Mouse (Mus musculus): ENCODE measurements around the gene Folr1. TPM values are rescaled to one million over a fixed set of nuclear protein-coding genes. Genes with fewer than 3 reads are reported as not detected.

The Folr1 gene
- polyA plus RNA-seq, 2 experiments, result 1.0 to 1.1 TPM

DNA sequence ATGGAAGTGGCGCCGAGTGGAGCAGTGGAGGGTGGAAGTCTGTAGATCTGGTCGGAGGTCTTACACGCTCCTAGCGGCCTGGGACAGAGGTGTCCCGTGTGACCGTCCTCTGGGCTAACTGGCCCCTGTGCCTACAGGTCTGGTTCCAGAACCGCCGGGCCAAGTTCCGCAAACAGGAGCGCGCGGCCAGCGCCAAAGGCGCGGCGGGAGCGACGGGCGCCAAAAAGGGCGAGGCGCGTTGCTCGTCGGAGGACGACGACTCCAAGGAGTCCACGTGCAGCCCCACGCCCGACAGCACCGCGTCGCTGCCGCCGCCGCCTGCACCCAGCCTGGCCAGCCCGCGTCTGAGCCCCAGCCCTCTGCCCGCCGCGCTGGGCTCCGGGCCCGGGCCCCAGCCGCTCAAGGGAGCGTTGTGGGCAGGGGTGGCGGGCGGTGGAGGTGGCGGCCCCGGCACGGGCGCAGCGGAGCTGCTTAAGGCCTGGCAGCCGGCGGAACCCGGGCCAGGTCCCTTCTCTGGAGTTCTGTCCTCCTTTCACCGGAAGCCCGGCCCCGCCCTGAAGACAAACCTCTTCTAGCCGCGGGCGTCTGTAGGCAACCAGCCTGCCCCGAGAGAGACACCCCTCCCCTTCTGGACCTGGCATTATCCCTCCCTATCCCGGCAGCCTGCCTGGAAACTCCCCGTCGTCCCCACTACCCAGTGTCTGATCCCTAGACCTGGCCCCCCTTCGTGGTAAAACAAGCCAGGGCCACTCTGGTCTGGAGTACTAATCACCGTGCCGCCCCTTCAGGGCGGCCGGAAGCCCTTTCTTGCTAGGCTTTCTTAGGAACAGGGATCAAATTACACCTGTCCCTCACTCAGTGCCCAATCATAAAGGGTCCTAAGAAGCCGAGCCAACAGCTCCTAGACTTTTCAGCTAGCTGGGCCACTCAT lies 48.8 kb downstream of the Folr1 start:
- ATAC-seq (ENCODE audit: low FRiP score, low read depth) (peak; percentile 56), DNase-seq (ENCODE audit: low spot score) (peak; percentile 59)
- Histone ChIP-seq H3K4me1 (ENCODE audit: control insufficient read depth, insufficient read depth, low read length) (peaks cover 21% of the 10 kb centered on the region), H3K9ac (ENCODE audit: low read depth, low read length, severe bottlenecking) (peak overlapping the region; percentile 61), H3K4me2 (replicated peaks; ENCODE audit: low read depth, low read length, severe bottlenecking) (peak overlapping the region; percentile 90), H3K9me3 (ENCODE audit: control insufficient read depth, low read length) (no peaks in the 10 kb centered on the region), H3K36me3 (ENCODE audit: control insufficient read depth, insufficient read depth, low read length) (peaks cover 36% of the 10 kb centered on the region), H3K4me3 (replicated peaks; ENCODE audit: low read length) (peak overlapping the region; percentile 43), H3K27me3 (ENCODE audit: control insufficient read depth, insufficient read depth, low read length) (peaks cover 61% of the 10 kb centered on the region), H3K27ac (replicated peaks; ENCODE audit: low read depth, low read length) (no peak overlapping the region)
- no peak for TF ChIP-seq POLR2A (IDR thresholded peaks at IDR 0.05; ENCODE audit: borderline replicate concordance, extremely low read depth, insufficient read depth, insufficient read length)
- 0% methylated on average over 33 of the region's 71 CpGs for WGBS

DNA sequence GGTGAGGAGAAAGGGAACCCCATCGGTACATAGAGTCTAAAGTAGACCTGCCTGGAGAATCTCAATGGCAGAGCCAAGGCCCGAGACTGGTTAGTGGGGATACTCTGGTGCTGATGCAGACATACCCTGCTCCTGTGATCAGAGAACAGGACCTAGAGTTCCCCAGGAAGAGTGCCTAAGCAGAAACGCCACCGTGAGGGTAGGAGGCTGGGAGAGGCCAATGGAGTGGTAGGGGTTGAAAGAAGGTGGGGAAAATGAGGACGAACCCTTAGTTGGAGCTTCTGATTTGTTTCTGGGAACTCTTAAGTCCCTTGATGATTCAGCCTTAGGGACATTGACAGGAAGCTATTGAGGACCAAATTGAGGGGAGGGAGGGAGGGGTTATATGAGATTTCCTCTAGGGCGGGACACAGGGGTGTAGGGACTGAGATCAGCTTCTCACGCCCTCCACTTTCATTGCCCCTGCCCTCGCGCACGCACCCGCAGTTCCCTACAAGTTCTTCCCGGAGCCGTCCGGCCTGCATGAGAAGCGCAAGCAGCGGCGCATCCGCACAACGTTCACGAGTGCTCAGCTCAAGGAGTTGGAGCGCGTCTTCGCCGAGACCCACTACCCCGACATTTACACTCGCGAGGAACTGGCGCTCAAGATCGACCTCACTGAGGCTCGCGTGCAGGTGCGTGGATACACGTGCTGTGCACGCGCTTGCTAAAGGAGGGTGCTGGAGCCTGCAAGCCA lies 50.1 kb downstream of the Folr1 start:
- Histone ChIP-seq H3K27ac (replicated peaks; ENCODE audit: low read depth, low read length) (no peak overlapping the region), H3K4me2 (replicated peaks; ENCODE audit: low read depth, low read length, severe bottlenecking) (peak overlapping the region; percentile 39), H3K27me3 (ENCODE audit: control insufficient read depth, insufficient read depth, low read length) (peaks cover 70% of the 10 kb centered on the region), H3K36me3 (ENCODE audit: control insufficient read depth, insufficient read depth, low read length) (peaks cover 23% of the 10 kb centered on the region), H3K4me1 (ENCODE audit: control insufficient read depth, insufficient read depth, low read length) (peaks cover 21% of the 10 kb centered on the region), H3K9ac (ENCODE audit: low read depth, low read length, severe bottlenecking) (no peak overlapping the region; the same call in 1 of the 2 replicates), H3K9me3 (ENCODE audit: control insufficient read depth, low read length) (no peaks in the 10 kb centered on the region), H3K4me3 (replicated peaks; ENCODE audit: low read length) (peak overlapping the region; percentile 43)
- no peak for TF ChIP-seq POLR2A (IDR thresholded peaks at IDR 0.05; ENCODE audit: borderline replicate concordance, extremely low read depth, insufficient read depth, insufficient read length)
- 2% methylated on average over 34 of the region's 35 CpGs for WGBS
- ATAC-seq (ENCODE audit: low FRiP score, low read depth) (no peak), DNase-seq (ENCODE audit: low spot score) (no peak)

DNA sequence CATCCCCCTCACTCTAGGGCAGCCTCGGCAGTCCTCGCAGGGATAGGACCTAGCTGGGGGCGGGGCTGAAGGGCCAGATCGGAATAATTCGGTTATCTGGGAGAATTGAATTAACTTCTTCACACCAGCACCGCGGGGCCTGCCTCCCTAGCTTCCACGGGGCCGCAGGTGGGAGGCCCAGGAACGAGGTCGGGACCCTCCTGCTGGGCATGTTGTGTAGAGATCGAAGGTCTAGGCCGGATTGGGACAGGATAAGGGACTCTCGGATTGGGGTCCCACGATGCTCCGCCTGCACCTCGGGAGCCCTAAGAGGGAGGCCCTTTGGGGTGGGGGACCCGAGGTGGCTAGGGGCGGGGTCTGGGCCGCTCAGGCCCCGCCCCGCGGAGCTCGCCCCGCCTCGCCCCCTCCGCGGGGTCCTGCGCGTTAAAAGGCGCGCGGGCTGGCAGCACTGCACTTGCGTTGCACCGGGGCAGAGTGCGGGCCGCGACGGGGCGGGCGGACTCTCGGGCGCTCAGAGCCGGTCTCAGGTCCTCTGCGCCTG lies 52.7 kb downstream of the Folr1 start, which contains the start of gene Phox2a:
Gene Phox2a (plus strand): TSS at position 453 of the 541 bp plus-strand sequence.
- Histone ChIP-seq H3K27ac (replicated peaks; ENCODE audit: low read depth, low read length) (no peak within 1 kb of the TSS), H3K4me2 (replicated peaks; ENCODE audit: low read depth, low read length, severe bottlenecking) (peak within 1 kb of the TSS; percentile 38), H3K9me3 (ENCODE audit: control insufficient read depth, low read length) (no peaks in the 10 kb centered on the region), H3K36me3 (ENCODE audit: control insufficient read depth, insufficient read depth, low read length) (no peaks in the 10 kb centered on the region), H3K27me3 (ENCODE audit: control insufficient read depth, insufficient read depth, low read length) (peaks cover 69% of the 10 kb centered on the region), H3K9ac (ENCODE audit: low read depth, low read length, severe bottlenecking) (peak within 1 kb of the TSS; percentile 36; the same call in 1 of the 2 replicates), H3K4me3 (replicated peaks; ENCODE audit: low read length) (peak within 1 kb of the TSS; percentile 31), H3K4me1 (ENCODE audit: control insufficient read depth, insufficient read depth, low read length) (peaks cover 21% of the 10 kb centered on the region)
- no peak for TF ChIP-seq POLR2A (IDR thresholded peaks at IDR 0.05; ENCODE audit: borderline replicate concordance, extremely low read depth, insufficient read depth, insufficient read length)
- WGBS, result 2% methylated on average over 33 of the region's 45 CpGs
- DNase-seq (ENCODE audit: low spot score) (no peak), ATAC-seq (ENCODE audit: low FRiP score, low read depth) (no peak)

Small RNA genes lying within 50 kb of the gene (microRNA-seq; reads per million reads assigned to microRNA genes)
- gene Gm22655, result not detected

Other genes starting within 250 kb of the Folr1 start
- 21.4 and 27.6 TPM in 2 replicates for gene Clpb, start 207.2 kb downstream of the Folr1 start, polyA plus RNA-seq (2012; rRNA removed)
- 41.7 and 51.9 TPM in 2 replicates for gene Clpb, start 207.2 kb downstream of the Folr1 start, polyA plus RNA-seq (2014; fragmentation: Nextera tagmentation; extraction: Ambion mirVana)
- 0.13 and 0.41 TPM in 2 replicates for gene Phox2a, start 52.5 kb downstream of the Folr1 start, polyA plus RNA-seq (2012; rRNA removed)
- 0.26 TPM in 1 of 2 replicates, not detected in the other for gene Phox2a, start 52.5 kb downstream of the Folr1 start, polyA plus RNA-seq (2014; fragmentation: Nextera tagmentation; extraction: Ambion mirVana)
- 111 and 152 TPM in 2 replicates for gene Inppl1, start 32.6 kb downstream of the Folr1 start, polyA plus RNA-seq (2012; rRNA removed)
- 30.5 and 44.5 TPM in 2 replicates for gene Inppl1, start 32.6 kb downstream of the Folr1 start, polyA plus RNA-seq (2014; fragmentation: Nextera tagmentation; extraction: Ambion mirVana)
- gene Folr2, start 13.6 kb downstream of the Folr1 start, polyA plus RNA-seq (2012; rRNA removed), result 3.4 and 4.8 TPM in 2 replicates
- 2.8 and 3.1 TPM in 2 replicates for gene Folr2, start 13.6 kb downstream of the Folr1 start, polyA plus RNA-seq (2014; fragmentation: Nextera tagmentation; extraction: Ambion mirVana)
- gene Anapc15, start 7.1 kb downstream of the Folr1 start, polyA plus RNA-seq (2012; rRNA removed), result 67.2 and 68.9 TPM in 2 replicates
- 44.7 and 60.5 TPM in 2 replicates for gene Anapc15, start 7.1 kb downstream of the Folr1 start, polyA plus RNA-seq (2014; fragmentation: Nextera tagmentation; extraction: Ambion mirVana)
- gene Lamtor1, start 35.1 kb upstream of the Folr1 start, polyA plus RNA-seq (2012; rRNA removed), result 176 and 203 TPM in 2 replicates
- gene Lamtor1, start 35.1 kb upstream of the Folr1 start, polyA plus RNA-seq (2014; fragmentation: Nextera tagmentation; extraction: Ambion mirVana), result 154 and 166 TPM in 2 replicates
- gene Tomt, start 35.6 kb upstream of the Folr1 start, polyA plus RNA-seq (2012; rRNA removed), result 0.18 and 0.23 TPM in 2 replicates
- gene Tomt, start 35.6 kb upstream of the Folr1 start, polyA plus RNA-seq (2014; fragmentation: Nextera tagmentation; extraction: Ambion mirVana), result 0.29 and 0.41 TPM in 2 replicates
- 11.4 and 11.7 TPM in 2 replicates for gene Lrrc51, start 63.1 kb upstream of the Folr1 start, polyA plus RNA-seq (2012; rRNA removed)
- 7.5 and 12.6 TPM in 2 replicates for gene Lrrc51, start 63.1 kb upstream of the Folr1 start, polyA plus RNA-seq (2014; fragmentation: Nextera tagmentation; extraction: Ambion mirVana)
- gene Numa1, start 63.3 kb upstream of the Folr1 start, polyA plus RNA-seq (2012; rRNA removed), result 112 and 126 TPM in 2 replicates
- 106 and 126 TPM in 2 replicates for gene Numa1, start 63.3 kb upstream of the Folr1 start, polyA plus RNA-seq (2014; fragmentation: Nextera tagmentation; extraction: Ambion mirVana)
- gene Il18bp, start 147.9 kb upstream of the Folr1 start, polyA plus RNA-seq (2012; rRNA removed), result 12.9 and 15.4 TPM in 2 replicates
- gene Il18bp, start 147.9 kb upstream of the Folr1 start, polyA plus RNA-seq (2014; fragmentation: Nextera tagmentation; extraction: Ambion mirVana), result 2.2 and 2.7 TPM in 2 replicates
- 62.3 and 83.0 TPM in 2 replicates for gene Rnf121, start 194.7 kb upstream of the Folr1 start, polyA plus RNA-seq (2012; rRNA removed)
- gene Rnf121, start 194.7 kb upstream of the Folr1 start, polyA plus RNA-seq (2014; fragmentation: Nextera tagmentation; extraction: Ambion mirVana), result 32.6 and 34.1 TPM in 2 replicates
- gene Xndc1, start 194.7 kb upstream of the Folr1 start, polyA plus RNA-seq (2012; rRNA removed), result 65.1 and 77.5 TPM in 2 replicates
- 21.4 and 22.9 TPM in 2 replicates for gene Xndc1, start 194.7 kb upstream of the Folr1 start, polyA plus RNA-seq (2014; fragmentation: Nextera tagmentation; extraction: Ambion mirVana)
- 9.0 and 9.5 TPM in 2 replicates for gene Xntrpc, start 194.9 kb upstream of the Folr1 start, polyA plus RNA-seq (2012; rRNA removed)
- gene Xntrpc, start 194.9 kb upstream of the Folr1 start, polyA plus RNA-seq (2014; fragmentation: Nextera tagmentation; extraction: Ambion mirVana), result 1.2 and 1.8 TPM in 2 replicates
- gene Trpc2, start 212.3 kb upstream of the Folr1 start, polyA plus RNA-seq (2012; rRNA removed), result 5.5 and 10.8 TPM in 2 replicates
- not detected in 2 replicates for gene Trpc2, start 212.3 kb upstream of the Folr1 start, polyA plus RNA-seq (2014; fragmentation: Nextera tagmentation; extraction: Ambion mirVana)
- 18.2 and 20.4 TPM in 2 replicates for gene Art1, start 231.0 kb upstream of the Folr1 start, polyA plus RNA-seq (2012; rRNA removed)
- gene Art1, start 231.0 kb upstream of the Folr1 start, polyA plus RNA-seq (2014; fragmentation: Nextera tagmentation; extraction: Ambion mirVana), result 15.9 and 21.7 TPM in 2 replicates
- gene Art5, start 238.7 kb upstream of the Folr1 start, polyA plus RNA-seq (2012; rRNA removed), result 2.4 and 2.9 TPM in 2 replicates
- 2.5 and 3.0 TPM in 2 replicates for gene Art5, start 238.7 kb upstream of the Folr1 start, polyA plus RNA-seq (2014; fragmentation: Nextera tagmentation; extraction: Ambion mirVana)
- gene Chrna10, start 246.0 kb upstream of the Folr1 start, polyA plus RNA-seq (2012; rRNA removed), result 0.05 and 0.06 TPM in 2 replicates
- not detected in 2 replicates for gene Chrna10, start 246.0 kb upstream of the Folr1 start, polyA plus RNA-seq (2014; fragmentation: Nextera tagmentation; extraction: Ambion mirVana)